Mouse (Mus musculus) CD8-positive naive resting alpha-beta T cell, adult 57 days (primary cell): ENCODE results near the gene Defb28. TPM values are rescaled to one million over a fixed set of nuclear protein-coding genes. Genes with fewer than 3 reads are reported as not detected.

Experiments used
- total RNA-seq: library from RNA; stranded (reverse); gene quantifications from one replicate; pipeline ENCODE4 v1.2.4, GENCODE M21; 2023

Gene Defb28
- total RNA-seq, result not detected

GRCm38 (mm10) chr2:152517981-152518380, at the start of gene Defb28:
Gene Defb28, plus strand, starts transcription at chr2:152518255.

GRCm38 (mm10) chr2:152476763-152477162, 41.3 kb upstream of the Defb28 start, which contains the start of gene Defb20:
Gene Defb20, plus strand, starts transcription at chr2:152477063.

GRCm38 (mm10) chr2:152490038-152490437, 28.0 kb upstream of the Defb28 start, which contains the start of gene Defb22:
Gene Defb22, minus strand, starts transcription at chr2:152490138.

GRCm38 (mm10) chr2:152511592-152511991, 6.5 kb upstream of the Defb28 start, which contains the start of gene Defb26:
Gene Defb26, minus strand, starts transcription at chr2:152511692.

GRCm38 (mm10) chr2:152539944-152540710, 22.1 kb downstream of the Defb28 start, which contains the start of gene Defb29:
Gene Defb29, minus strand, starts transcription at chr2:152540098.

GRCm38 (mm10) chr2:152569038-152569437, 51.0 kb downstream of the Defb28 start, which contains the start of gene Gm17416:
Gene Gm17416, plus strand, starts transcription at chr2:152569338.

Other genes starting within 250 kb of the Defb28 start
- 44.0 TPM for gene Tbc1d20, start 224.4 kb upstream of the Defb28 start, total RNA-seq
- gene Rbck1, start 185.6 kb upstream of the Defb28 start, total RNA-seq, result 215 TPM
- gene Trib3, start 174.2 kb upstream of the Defb28 start, total RNA-seq, result 10.8 TPM
- gene Nrsn2, start 141.6 kb upstream of the Defb28 start, total RNA-seq, result not detected
- 1.2 TPM for gene Sox12, start 120.2 kb upstream of the Defb28 start, total RNA-seq
- 2.9 TPM for gene Zcchc3, start 103.2 kb upstream of the Defb28 start, total RNA-seq
- not detected for gene 6820408C15Rik, start 102.7 kb upstream of the Defb28 start, total RNA-seq
- not detected for gene Defb23, start 53.6 kb upstream of the Defb28 start, total RNA-seq
- not detected for gene Defb20, start 41.2 kb upstream of the Defb28 start, total RNA-seq
- gene Defb22, start 28.1 kb upstream of the Defb28 start, total RNA-seq, result not detected
- gene Defb26, start 6.6 kb upstream of the Defb28 start, total RNA-seq, result not detected
- gene Defb29, start 21.8 kb downstream of the Defb28 start, total RNA-seq, result not detected
- gene Gm17416, start 51.1 kb downstream of the Defb28 start, total RNA-seq, result not detected
- gene Defb21, start 54.5 kb downstream of the Defb28 start, total RNA-seq, result not detected
- gene Defb19, start 62.1 kb downstream of the Defb28 start, total RNA-seq, result not detected
- not detected for gene Defb45, start 81.1 kb downstream of the Defb28 start, total RNA-seq
- not detected for gene Defb36, start 86.1 kb downstream of the Defb28 start, total RNA-seq
- not detected for gene Defb25, start 104.8 kb downstream of the Defb28 start, total RNA-seq
- not detected for gene Rem1, start 108.7 kb downstream of the Defb28 start, total RNA-seq
- 143 TPM for gene H13, start 151.2 kb downstream of the Defb28 start, total RNA-seq
- 20.3 TPM for gene Mcts2, start 168.8 kb downstream of the Defb28 start, total RNA-seq
- gene Id1, start 218.0 kb downstream of the Defb28 start, total RNA-seq, result 1.4 TPM
- gene Cox4i2, start 235.9 kb downstream of the Defb28 start, total RNA-seq, result not detected